In genomic region chr10:14315232-14315631, GRCm38 (mm10) we compare ENCODE assay signal across 31 mouse cellular contexts.
DNase-seq lines count a peak whose midpoint lies in the region; ATAC-seq and TF ChIP-seq lines count a peak whose summit lies in the region.
"Had no signal": no experiment of that assay in that cellular context is flagged by ENCODE, and none has a peak within 500 bp of the region (broad histone marks: within the 10 kb centered on the region; RNA-seq: fewer than 3 reads in every experiment).

No protein-coding gene starts in this region.

- no peak for ATAC-seq in midbrain, postnatal 0 days (ENCODE audit: low FRiP score)
- ATAC-seq: forebrain, embryonic 15.5 days; hindbrain, embryonic 16.5 days; midbrain, embryonic 16.5 days had no signal

- H3K4me2 ChIP-seq in midbrain, postnatal 0 days (ENCODE audit: low read depth, low read length, poor library complexity, severe bottlenecking): no peak overlapping the region
- H3K4me2 ChIP-seq: embryonic facial prominence, embryonic 12.5 days; forebrain, embryonic 15.5 days; heart, embryonic 15.5 days; kidney, embryonic 15.5 days; limb, embryonic 12.5 days; liver, embryonic 15.5 days; lung, embryonic 14.5 days; neural tube, embryonic 13.5 days had no signal

- H3K9ac ChIP-seq in midbrain, postnatal 0 days (replicated peaks; ENCODE audit: low read length, poor library complexity, severe bottlenecking): no peak overlapping the region
- H3K9ac ChIP-seq: embryonic facial prominence, embryonic 12.5 days; forebrain, embryonic 15.5 days; heart, embryonic 15.5 days; kidney, embryonic 15.5 days; limb, embryonic 12.5 days; liver, embryonic 15.5 days; lung, embryonic 14.5 days; neural tube, embryonic 13.5 days had no signal

- no peaks in the 10 kb centered on the region for H3K4me1 ChIP-seq in midbrain, postnatal 0 days (ENCODE audit: insufficient read depth, low read length)
- H3K4me1 ChIP-seq: embryonic facial prominence, embryonic 12.5 days; forebrain, embryonic 15.5 days; heart, embryonic 10.5 days; heart, embryonic 15.5 days; kidney, embryonic 15.5 days; limb, embryonic 12.5 days; liver, embryonic 15.5 days; neural tube, embryonic 13.5 days had no signal

- no peaks in the 10 kb centered on the region for H3K27me3 ChIP-seq in midbrain, postnatal 0 days (ENCODE audit: insufficient read depth, low read length)
- H3K27me3 ChIP-seq: CH12.LX; embryonic facial prominence, embryonic 12.5 days; forebrain, embryonic 15.5 days; heart, embryonic 15.5 days; kidney, embryonic 15.5 days; liver, embryonic 15.5 days; neural tube, embryonic 13.5 days had no signal

- WGBS in midbrain, postnatal 0 days: 80% methylated on average over 7 of the region's 7 CpGs

- H3K27ac ChIP-seq in midbrain, postnatal 0 days (ENCODE audit: low read depth, low read length): no peak overlapping the region
- H3K27ac ChIP-seq: embryonic facial prominence, embryonic 12.5 days; heart, embryonic 10.5 days; heart, embryonic 15.5 days; kidney, embryonic 15.5 days; limb, embryonic 12.5 days; liver, embryonic 15.5 days; neural tube, embryonic 13.5 days had no signal

- no peak for TF ChIP-seq CTCF in midbrain, postnatal 0 days (IDR thresholded peaks at IDR 0.05)

- H3K4me3 ChIP-seq in midbrain, postnatal 0 days (ENCODE audit: low read depth, low read length): no peak overlapping the region
- H3K4me3 ChIP-seq: embryonic facial prominence, embryonic 12.5 days; forebrain, embryonic 15.5 days; heart, embryonic 10.5 days; heart, embryonic 15.5 days; kidney, embryonic 15.5 days; limb, embryonic 12.5 days; liver, embryonic 15.5 days; myocyte; neural tube, embryonic 13.5 days had no signal

- H3K9me3 ChIP-seq in midbrain, postnatal 0 days (ENCODE audit: low read length): no peaks in the 10 kb centered on the region
- H3K9me3 ChIP-seq: embryonic facial prominence, embryonic 12.5 days; forebrain, embryonic 15.5 days; heart, embryonic 10.5 days; heart, embryonic 15.5 days; kidney, embryonic 15.5 days; limb, embryonic 12.5 days; liver, embryonic 15.5 days; neural tube, embryonic 13.5 days had no signal

- H3K36me3 ChIP-seq in midbrain, postnatal 0 days (ENCODE audit: insufficient read depth, low read length): no peaks in the 10 kb centered on the region
- H3K36me3 ChIP-seq: embryonic facial prominence, embryonic 12.5 days; forebrain, embryonic 15.5 days; heart, embryonic 10.5 days; heart, embryonic 15.5 days; kidney, embryonic 15.5 days; limb, embryonic 12.5 days; liver, embryonic 15.5 days; neural tube, embryonic 13.5 days had no signal

- peak; percentile 20 for DNase-seq in layer of hippocampus, adult 11-12 months (ENCODE audit: low spot score)
- no peak for DNase-seq in layer of hippocampus, adult 9-10 months (ENCODE audit: low spot score)
- peak; percentile 24 for DNase-seq in right cerebral cortex, adult 18-20 months
- DNase-seq in right cerebral cortex, postnatal 14 days: no peak
- peak; percentile 30 for DNase-seq in CD4-positive helper T cell, adult 2 months (ENCODE audit: low read depth, low spot score)
- DNase-seq in naive thymus-derived CD4-positive, alpha-beta T cell, adult 2 months (ENCODE audit: low read depth): peak; percentile 36
- DNase-seq in retina, embryonic 14.5 days (ENCODE audit: low spot score): no peak
- DNase-seq in midbrain, postnatal 0 days (ENCODE audit: low spot score): no peak
- DNase-seq: adrenal gland, adult 2 months; cerebellum, adult 9-10 months; cerebellum, postnatal 36 days; embryo, embryonic 11 days; gastrocnemius, postnatal 25 days; heart, adult 11 months; kidney, adult 18-20 months; kidney, postnatal 25 days; lung, embryonic 14.5 days; lung, postnatal 14 days; retina, postnatal 1 day had no signal

Comparison
In these comparisons a context has a peak if more than half of its experiments do, and no peak if none do; other contexts are left out.
1. DNase-seq: peak in layer of hippocampus, adult 11-12 months (single experiment), right cerebral cortex, adult 18-20 months (single experiment), CD4-positive helper T cell, adult 2 months (single experiment) and naive thymus-derived CD4-positive, alpha-beta T cell, adult 2 months (single experiment); none in layer of hippocampus, adult 9-10 months (single experiment), right cerebral cortex, postnatal 14 days (single experiment), retina, embryonic 14.5 days (single experiment) and midbrain, postnatal 0 days (single experiment).